In the genomic region with DNA sequence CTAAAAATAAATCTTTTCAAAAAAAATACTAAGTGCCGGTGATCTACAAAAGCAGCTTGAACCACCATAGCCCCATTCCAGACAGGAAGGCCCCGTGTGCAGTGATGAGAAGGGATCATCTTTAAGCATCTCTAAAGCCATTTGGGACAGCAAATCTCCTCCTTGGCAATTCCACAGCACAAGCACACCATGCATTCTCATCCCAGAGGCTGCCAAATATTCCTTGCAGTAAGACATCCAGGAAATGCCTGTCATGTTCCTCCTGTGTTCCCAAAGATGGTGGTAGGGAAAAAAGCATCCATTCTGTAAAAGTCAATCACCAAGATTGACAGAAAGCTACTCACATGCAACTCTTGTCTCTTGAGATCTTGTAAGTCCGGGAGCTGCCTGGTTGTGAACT, we compare ENCODE assay signal across 17 mouse cellular contexts.
"Had no signal": no experiment of that assay in that cellular context is flagged by ENCODE, and none has a peak within 500 bp of the region (broad histone marks: within the 10 kb centered on the region; RNA-seq: fewer than 3 reads in every experiment).

No protein-coding gene starts in this region.

- H3K4me2 ChIP-seq: lung, embryonic 14.5 days; midbrain, embryonic 12.5 days; neural tube, embryonic 13.5 days; neural tube, embryonic 15.5 days had no signal

- DNase-seq: lung, postnatal 36 days; midbrain, embryonic 14.5 days; retina, postnatal 1 day; right cerebral cortex, adult 18-20 months; right cerebral cortex, postnatal 25 days; right cerebral cortex, postnatal 4 days; spleen, adult 18-20 months; thymus, adult 18-20 months; thymus, postnatal 14 days; thymus, postnatal 36 days had no signal

- H3K27ac ChIP-seq: midbrain, embryonic 10.5 days; midbrain, embryonic 12.5 days; neural tube, embryonic 13.5 days; neural tube, embryonic 15.5 days had no signal

- H3K9me3 ChIP-seq: midbrain, embryonic 10.5 days; neural tube, embryonic 13.5 days; neural tube, embryonic 15.5 days had no signal

- H3K27me3 ChIP-seq: midbrain, embryonic 12.5 days; neural tube, embryonic 13.5 days; neural tube, embryonic 15.5 days had no signal

- H3K4me1 ChIP-seq: midbrain, embryonic 12.5 days had no signal

- H3K9ac ChIP-seq: lung, embryonic 14.5 days; midbrain, embryonic 12.5 days; neural tube, embryonic 13.5 days; neural tube, embryonic 15.5 days had no signal

- H3K4me3 ChIP-seq: midbrain, embryonic 10.5 days; midbrain, embryonic 12.5 days; myocyte; neural tube, embryonic 13.5 days; neural tube, embryonic 15.5 days had no signal

- ATAC-seq: midbrain, embryonic 16.5 days had no signal
